Mouse (Mus musculus): ENCODE results near the gene Pabpc4.

DNA sequence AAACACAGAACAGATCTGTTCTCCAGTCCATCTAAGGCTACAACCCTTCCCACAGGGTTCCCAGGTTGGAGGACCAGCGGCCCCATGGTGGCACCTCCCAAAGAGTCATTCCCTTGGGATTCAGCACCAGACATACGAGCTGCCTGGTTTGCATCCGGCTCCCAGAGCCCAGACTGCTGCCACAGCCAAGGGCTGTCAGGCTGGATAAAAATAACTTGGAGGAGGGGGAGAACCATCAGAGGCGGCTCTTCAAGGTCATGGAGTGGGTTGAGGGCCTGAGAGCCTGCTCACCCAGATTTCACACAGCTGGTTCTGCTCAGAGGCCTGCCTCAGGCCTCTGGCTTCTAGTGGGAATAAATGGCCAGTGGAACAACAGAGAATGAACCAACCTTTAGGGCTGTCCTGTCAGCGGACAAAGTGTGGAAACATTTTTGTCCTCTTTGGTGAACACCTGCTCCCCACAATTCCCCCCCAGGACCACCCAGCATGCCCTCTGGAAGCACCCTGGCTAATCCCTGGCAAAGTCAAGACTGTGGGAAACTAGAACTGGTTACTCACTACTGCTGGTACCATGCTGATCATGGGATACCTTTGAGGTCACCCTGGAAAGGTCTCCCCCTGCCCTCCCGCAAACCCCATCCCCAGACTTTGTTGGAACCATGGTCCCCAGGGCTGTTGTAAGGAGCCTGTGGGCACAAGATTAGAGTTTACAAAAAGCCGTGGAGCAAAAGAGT lies 14.8 kb upstream of the Pabpc4 start:
- TF ChIP-seq CTCF (IDR thresholded peaks at IDR 0.05; ENCODE audit: control insufficient read depth, insufficient read depth, insufficient replicate concordance, low read depth, low read length), result no peak
- TF ChIP-seq POLR2A (IDR thresholded peaks at IDR 0.05; ENCODE audit: control insufficient read depth, low read depth, low read length), result no peak
